Mouse (Mus musculus) layer of hippocampus, postnatal 25 days (tissue): ENCODE data around the gene Trp53i13. TPM values are rescaled to one million over a fixed set of nuclear protein-coding genes. Genes with fewer than 3 reads are reported as not detected.
"Not testable (repeated sequence)": the region's sequence is repeated elsewhere in the genome, so short reads cannot be mapped to it uniquely, and the experiment has no call there.

ENCODE experiments used
- DNase-seq, 2 experiments: peaks; one replicate each; pipeline ENCODE4 v3.0.0; 2022; ENCODE audit warnings: mixed read lengths in 2 of 2, low spot score in 1 of 2; ENCODE audit errors: extremely low spot score in 1 of 2
- total RNA-seq, 2 experiments: library from RNA; stranded (reverse); gene quantifications; 2 replicates each; pipeline ENCODE4 v1.2.3; 2021

The Trp53i13 gene
- 1 to 10 TPM; 4.9 to 6.2 TPM for total RNA-seq

- DNase-seq, result no peak
Measured at GRCm38 (mm10) chr11:77515637-77516552, at the start of gene Trp53i13. Gene Trp53i13, minus strand, starts transcription at chr11:77515980.

- no peak for DNase-seq
Measured at GRCm38 (mm10) chr11:77545261-77545660, 29.5 kb upstream of the Trp53i13 start.

GRCm38 (mm10) chr11:77532202-77532846, 16.5 kb upstream of the Trp53i13 start:
- no peak for DNase-seq

GRCm38 (mm10) chr11:77530862-77531261, 15.1 kb upstream of the Trp53i13 start:
- no peak for DNase-seq

GRCm38 (mm10) chr11:77529644-77530043, 13.9 kb upstream of the Trp53i13 start:
- DNase-seq, result no peak

GRCm38 (mm10) chr11:77528420-77528819, 12.6 kb upstream of the Trp53i13 start:
- DNase-seq, result not testable (repeated sequence)

- no peak for DNase-seq
Measured at GRCm38 (mm10) chr11:77525804-77526486, 10.2 kb upstream of the Trp53i13 start.

- DNase-seq, result peak in 1 of 2 experiments; percentile 38
Measured at GRCm38 (mm10) chr11:77520601-77521529, 5.1 kb upstream of the Trp53i13 start.

GRCm38 (mm10) chr11:77519043-77519442, 3.3 kb upstream of the Trp53i13 start, which contains the start of gene Gm10392:
Gene Gm10392, minus strand, starts transcription at chr11:77519198.
- DNase-seq, result no peak

GRCm38 (mm10) chr11:77518051-77518798, 2.4 kb upstream of the Trp53i13 start:
- no peak for DNase-seq

- no peak for DNase-seq
Measured at GRCm38 (mm10) chr11:77516553-77517425, 1.0 kb upstream of the Trp53i13 start.

- DNase-seq, result peak in 1 of 2 experiments; percentile 55
Measured at GRCm38 (mm10) chr11:77514832-77515636, 746 bp downstream of the Trp53i13 start, which contains the start of gene Abhd15. Gene Abhd15, plus strand, starts transcription at chr11:77515121.

GRCm38 (mm10) chr11:77514281-77514831, 1.4 kb downstream of the Trp53i13 start:
- no peak for DNase-seq

- no peak for DNase-seq
Measured at GRCm38 (mm10) chr11:77513811-77514170, 2.0 kb downstream of the Trp53i13 start.

- DNase-seq, result peak; percentile 55 to 63
Measured at GRCm38 (mm10) chr11:77512891-77513810, 2.6 kb downstream of the Trp53i13 start.

- no peak for DNase-seq
Measured at GRCm38 (mm10) chr11:77511336-77511735, 4.4 kb downstream of the Trp53i13 start.
